Mouse (Mus musculus) urinary bladder, postnatal 4 days (tissue): ENCODE results near the gene Hif1an.

ENCODE experiments used
- DNase-seq, 2 experiments: peaks; one replicate each; pipeline ENCODE4 v3.0.0; 2021 to 2022; ENCODE audit warnings: low spot score in 2 of 2

Gene Hif1an

GRCm38 (mm10) chr19:44562652-44563206 is at the start of gene Hif1an:
Gene Hif1an, plus strand, starts transcription at chr19:44562850.
- peak; percentile 86 to 92 for DNase-seq

GRCm38 (mm10) chr19:44513054-44513833 is 49.4 kb upstream of the Hif1an start:
- DNase-seq, result no peak

GRCm38 (mm10) chr19:44513921-44514482 is 48.6 kb upstream of the Hif1an start:
- no peak for DNase-seq

- DNase-seq, result no peak
These were observed 47.9 kb upstream of the Hif1an start for GRCm38 (mm10) chr19:44514521-44515451.

- no peak for DNase-seq
These were observed 46.9 kb upstream of the Hif1an start for GRCm38 (mm10) chr19:44515769-44516168.

- DNase-seq, result no peak
These were observed 44.5 kb upstream of the Hif1an start for GRCm38 (mm10) chr19:44517996-44518768.

GRCm38 (mm10) chr19:44519152-44519551 is 43.5 kb upstream of the Hif1an start:
- peak in 1 of 2 experiments; percentile 64 for DNase-seq

GRCm38 (mm10) chr19:44525551-44526205 is 37.0 kb upstream of the Hif1an start:
- DNase-seq, result no peak

- no peak for DNase-seq
These were observed 32.6 kb upstream of the Hif1an start for GRCm38 (mm10) chr19:44530018-44530417.

GRCm38 (mm10) chr19:44535376-44535775 is 27.3 kb upstream of the Hif1an start:
- no peak for DNase-seq

GRCm38 (mm10) chr19:44537416-44537815 is 25.2 kb upstream of the Hif1an start:
- no peak for DNase-seq

- no peak for DNase-seq
These were observed 19.9 kb upstream of the Hif1an start for GRCm38 (mm10) chr19:44542694-44543178.

- DNase-seq, result no peak
These were observed 18.3 kb upstream of the Hif1an start for GRCm38 (mm10) chr19:44544372-44544771.

GRCm38 (mm10) chr19:44544775-44545174 is 17.9 kb upstream of the Hif1an start:
- peak; percentile 42 to 75 for DNase-seq

- DNase-seq, result peak in 1 of 2 experiments; percentile 38
These were observed 17.2 kb upstream of the Hif1an start, which contains the start of gene Sec31b for GRCm38 (mm10) chr19:44545321-44546041. Gene Sec31b, minus strand, starts transcription at chr19:44545864.

GRCm38 (mm10) chr19:44552731-44553130 is 9.9 kb upstream of the Hif1an start, which contains the start of gene Gm20538:
Gene Gm20538, minus strand, starts transcription at chr19:44552831.
- no peak for DNase-seq

- DNase-seq, result no peak
These were observed 9.4 kb upstream of the Hif1an start for GRCm38 (mm10) chr19:44553286-44553685.

- DNase-seq, result no peak
These were observed 8.2 kb upstream of the Hif1an start for GRCm38 (mm10) chr19:44554490-44554860.

GRCm38 (mm10) chr19:44554861-44555590 is 7.6 kb upstream of the Hif1an start, which contains the start of gene Ndufb8:
Gene Ndufb8, minus strand, starts transcription at chr19:44555440.
- DNase-seq, result peak; percentile 92 to 97
